Mouse (Mus musculus): ENCODE results near the gene Tmem126b.

Tmem126b gene

GRCm38 (mm10) chr7:90475793-90476312, at the start of gene Tmem126b:
Gene Tmem126b, minus strand, starts transcription at chr7:90476001.
- DNase-seq (ENCODE audit: low spot score): peak; percentile 99

- DNase-seq (ENCODE audit: low spot score): no peak
These were observed 36.5 kb upstream of the Tmem126b start for GRCm38 (mm10) chr7:90512293-90512692.

DNA sequence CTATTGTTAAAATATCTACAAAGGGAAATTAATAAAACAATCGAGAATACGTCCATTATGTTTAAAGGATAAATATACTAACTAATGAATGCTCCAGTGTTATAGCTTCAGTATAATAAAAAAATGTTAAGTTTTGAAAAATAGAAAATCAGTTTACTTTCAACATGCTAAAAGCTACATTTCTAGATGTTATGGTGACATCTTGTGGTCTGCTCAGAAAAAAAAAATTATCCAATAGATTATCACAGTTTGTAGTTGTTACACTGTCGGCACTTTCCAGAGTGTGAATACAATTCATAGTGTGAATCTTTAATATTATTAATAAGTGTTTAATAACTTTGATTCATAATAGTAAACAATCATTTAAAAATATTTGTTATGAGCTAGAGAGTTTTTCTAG, 32.3 kb upstream of the Tmem126b start:
- DNase-seq (ENCODE audit: low spot score): no peak

GRCm38 (mm10) chr7:90482607-90483006, 6.8 kb upstream of the Tmem126b start:
- DNase-seq (ENCODE audit: low spot score): no peak

DNA sequence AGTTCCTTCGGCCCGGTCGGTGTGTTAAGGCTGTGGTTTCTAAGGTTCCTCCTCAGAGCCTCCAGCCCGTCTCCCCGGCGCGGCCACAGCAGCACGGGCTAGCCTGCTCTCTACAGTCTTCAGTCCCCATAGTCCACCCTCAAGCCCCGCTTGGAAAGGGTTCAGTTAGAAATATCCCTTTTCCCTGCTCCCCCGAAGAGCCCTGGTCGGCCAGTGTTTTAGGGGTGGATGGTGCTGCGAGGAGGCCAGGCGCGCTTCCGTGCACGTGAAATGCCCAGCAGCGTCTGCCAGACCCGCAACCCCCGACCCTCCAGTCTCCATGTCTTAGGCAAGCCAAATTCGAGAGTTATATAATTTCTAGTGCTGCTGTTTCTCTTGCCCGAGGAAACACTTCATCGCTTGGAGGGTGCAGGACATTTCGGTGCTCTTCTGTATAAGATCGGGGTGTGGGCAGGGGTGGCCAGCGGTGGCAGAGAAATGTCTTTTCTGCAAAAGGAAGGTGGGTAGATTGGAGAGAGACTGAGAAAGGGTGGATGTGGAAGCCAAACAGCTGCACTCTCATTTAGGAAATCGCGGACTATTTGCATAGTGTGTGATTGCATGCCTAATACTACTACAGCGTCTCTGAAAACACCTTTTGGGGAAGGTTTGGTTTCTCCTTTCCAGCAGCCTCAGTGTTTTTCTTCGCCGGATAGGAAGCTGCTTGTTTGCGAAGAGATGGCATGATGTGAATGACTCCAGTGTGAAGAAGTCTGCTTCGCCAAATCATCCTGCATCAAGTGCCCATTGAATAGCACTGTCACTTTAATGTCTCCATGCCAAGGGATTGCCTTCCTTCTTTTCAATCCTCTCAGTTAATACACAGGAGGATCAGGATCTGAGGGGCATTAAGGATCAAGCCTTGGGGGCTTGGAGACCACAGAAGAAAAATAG, 778 bp upstream of the Tmem126b start, which contains the start of gene Dlg2:
TSS of gene Dlg2 (plus strand) at position 360 of the 933 bp plus-strand sequence.
- DNase-seq (ENCODE audit: low spot score): no peak

- no peak for DNase-seq (ENCODE audit: low spot score)
These were observed 2.3 kb downstream of the Tmem126b start for GRCm38 (mm10) chr7:90473511-90473910.

DNA sequence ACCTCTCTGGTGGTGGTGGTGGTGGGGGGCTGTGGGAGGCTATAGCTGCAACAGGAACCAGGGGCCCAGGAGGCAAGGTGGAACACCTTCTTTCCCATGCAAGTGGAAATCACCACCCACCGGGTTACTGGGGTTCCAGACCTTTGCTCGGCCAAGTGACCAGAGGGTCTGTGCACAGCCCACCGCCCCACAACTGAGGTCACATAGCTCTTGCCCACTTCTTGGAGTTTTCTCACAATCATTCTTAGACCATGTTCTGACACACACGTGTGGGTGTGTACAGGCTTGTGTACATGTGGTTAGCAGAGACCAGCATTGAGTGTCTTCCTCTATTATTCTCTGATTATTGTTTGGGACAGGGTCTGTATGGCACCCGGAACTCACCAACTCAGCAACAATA, 14.4 kb downstream of the Tmem126b start:
- no peak for DNase-seq (ENCODE audit: low spot score)

GRCm38 (mm10) chr7:90460930-90461329, 14.9 kb downstream of the Tmem126b start:
- DNase-seq (ENCODE audit: low spot score): peak; percentile 21

GRCm38 (mm10) chr7:90460330-90460729, 15.5 kb downstream of the Tmem126b start:
- DNase-seq (ENCODE audit: low spot score): peak; percentile 21

GRCm38 (mm10) chr7:90457517-90457916, 18.3 kb downstream of the Tmem126b start:
- DNase-seq (ENCODE audit: low spot score): peak; percentile 4

DNA sequence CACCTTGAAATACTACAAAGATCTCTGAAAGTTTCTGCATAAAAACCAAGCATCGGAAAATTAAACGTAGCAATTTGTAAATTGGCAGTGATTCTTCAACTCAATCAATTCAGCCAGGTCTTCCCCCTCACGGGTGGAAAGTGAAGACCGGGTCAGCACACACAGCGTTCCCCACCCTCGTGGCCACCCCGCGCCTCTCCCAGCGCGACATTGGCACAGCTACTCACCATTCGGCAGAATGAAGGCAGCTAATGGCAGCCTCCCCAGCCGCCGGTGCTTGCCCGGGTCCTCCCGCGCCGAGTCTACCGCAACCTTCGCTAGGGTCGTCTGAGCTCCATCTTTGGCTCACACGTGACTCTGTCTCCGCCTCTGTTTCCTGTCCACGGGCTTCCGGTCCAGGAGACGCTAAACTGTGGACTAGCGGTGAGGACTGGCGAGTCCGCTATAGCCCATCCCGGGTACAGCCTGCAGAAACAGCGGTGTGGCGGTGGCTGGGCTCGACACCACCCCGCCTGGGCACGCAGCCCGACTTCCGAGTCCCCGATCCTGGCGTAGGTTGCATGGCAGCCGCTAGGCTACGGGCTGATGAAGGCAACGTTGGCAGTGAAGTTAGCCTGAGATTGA, 18.8 kb downstream of the Tmem126b start, which contains the start of gene Tmem126a:
TSS of gene Tmem126a (minus strand) at position 385 of the 624 bp plus-strand sequence.
- peak; percentile 82 for DNase-seq (ENCODE audit: low spot score)

DNA sequence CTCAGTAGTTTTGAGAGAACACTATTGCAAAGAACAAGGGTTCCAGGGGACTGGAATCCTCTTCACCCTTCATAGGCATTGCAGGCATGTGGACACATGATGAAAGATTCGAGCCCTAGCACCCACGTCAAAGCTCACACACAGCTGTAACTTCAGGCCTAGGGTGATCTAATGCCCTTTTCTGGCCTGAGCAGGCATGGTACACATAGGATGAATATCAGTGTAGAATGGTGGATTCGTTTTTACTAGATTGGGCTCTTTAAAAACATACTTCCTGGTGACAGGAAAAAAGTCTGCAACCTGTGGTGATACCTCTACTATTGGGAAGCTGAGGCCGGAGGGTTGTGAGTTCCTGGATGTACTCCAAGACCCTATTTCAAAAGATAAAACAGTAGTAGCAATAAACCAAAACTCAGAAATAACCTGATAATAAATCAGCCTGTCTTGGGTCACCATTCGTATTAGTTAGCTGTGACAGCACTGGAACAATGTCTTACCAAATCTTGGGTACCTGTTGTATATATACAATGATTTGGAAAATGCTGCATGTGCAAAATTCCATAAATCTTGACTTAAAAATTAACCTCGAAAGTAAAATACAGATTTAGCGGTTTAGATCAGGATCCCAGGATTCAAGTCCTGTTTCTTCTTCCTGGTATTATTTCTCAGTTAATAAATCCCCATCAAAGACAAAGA, 19.5 kb downstream of the Tmem126b start:
- DNase-seq (ENCODE audit: low spot score): no peak

- DNase-seq (ENCODE audit: low spot score): no peak
These were observed 31.6 kb downstream of the Tmem126b start for GRCm38 (mm10) chr7:90444206-90444605.

GRCm38 (mm10) chr7:90443101-90444091, 32.4 kb downstream of the Tmem126b start:
- DNase-seq (ENCODE audit: low spot score): peak; percentile 77

DNA sequence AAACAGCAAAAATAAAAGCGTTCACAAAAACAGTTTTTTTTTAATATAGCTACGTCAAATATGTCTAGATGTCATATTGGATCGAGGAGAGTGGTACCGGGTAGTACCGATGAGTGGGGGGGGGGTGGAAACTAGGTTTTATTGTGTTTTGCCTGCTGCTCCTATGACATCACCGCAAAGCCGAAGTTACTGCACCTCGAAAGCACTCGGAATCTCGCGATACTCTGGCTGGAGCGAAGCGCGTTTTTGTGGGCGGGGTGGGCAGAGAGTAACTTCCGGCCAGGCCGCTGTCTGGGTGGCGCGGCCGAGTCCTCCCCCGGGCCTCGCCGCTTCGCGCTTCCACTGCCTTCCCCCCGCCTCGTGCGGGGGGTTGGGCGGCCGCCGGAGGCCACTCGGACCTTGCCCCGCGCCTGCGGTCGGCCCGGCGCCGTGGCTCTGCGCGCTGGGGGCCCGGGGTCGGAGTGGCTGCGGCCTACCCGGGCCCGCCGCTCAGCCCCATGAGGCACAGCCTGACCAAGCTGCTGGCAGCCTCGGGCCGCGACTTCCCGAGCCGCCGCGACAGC, 33.2 kb downstream of the Tmem126b start, which contains the start of gene Crebzf:
TSS of gene Crebzf (plus strand) at position 212 of the 563 bp plus-strand sequence.
- DNase-seq (ENCODE audit: low spot score): peak; percentile 94

DNA sequence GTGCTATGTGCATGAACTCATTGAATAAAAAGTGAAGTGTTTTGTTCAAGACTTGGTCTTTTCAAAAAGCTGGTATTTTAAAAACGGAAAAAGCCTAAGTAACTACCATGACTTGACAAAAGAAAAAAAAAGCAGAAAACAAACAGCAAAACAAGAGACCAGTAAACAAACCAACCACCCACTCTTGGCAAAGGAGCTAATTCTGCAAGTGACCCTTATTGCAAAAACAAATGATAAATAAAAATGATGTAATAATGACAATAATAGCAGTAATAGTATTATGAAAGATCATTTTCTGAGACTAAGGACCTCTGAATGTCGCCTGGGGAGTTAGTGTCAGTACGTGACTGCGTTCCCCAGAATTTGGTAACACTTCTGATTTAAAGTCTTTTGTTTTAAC, 33.7 kb downstream of the Tmem126b start:
- DNase-seq (ENCODE audit: low spot score): no peak

GRCm38 (mm10) chr7:90440044-90440443, 35.8 kb downstream of the Tmem126b start:
- DNase-seq (ENCODE audit: low spot score): no peak

DNA sequence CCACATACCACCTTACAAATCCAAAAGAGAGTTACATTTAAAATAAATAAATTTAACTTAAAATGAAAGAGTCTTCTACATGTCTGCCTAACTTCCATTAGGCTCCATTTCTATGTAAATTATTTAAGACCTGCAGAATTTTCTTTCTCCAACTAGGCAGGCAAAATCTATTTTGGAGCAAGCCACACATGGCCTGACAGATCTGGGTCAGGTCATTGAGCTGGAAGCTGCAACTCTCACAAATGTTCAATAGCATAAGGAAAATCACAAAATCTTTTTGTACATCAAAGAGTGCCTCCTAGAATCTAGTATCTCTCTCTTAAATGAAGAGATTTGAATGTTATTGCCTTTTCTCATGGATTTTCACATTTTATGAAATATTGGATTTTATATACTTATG, 43.6 kb downstream of the Tmem126b start:
- DNase-seq (ENCODE audit: low spot score): no peak

GRCm38 (mm10) chr7:90427006-90427405, 48.8 kb downstream of the Tmem126b start:
- peak; percentile 14 for DNase-seq (ENCODE audit: low spot score)
